Mouse (Mus musculus) midbrain, embryonic 14.5 days (tissue): ENCODE results near the gene Slc39a9. TPM values are rescaled to one million over a fixed set of nuclear protein-coding genes. Genes with fewer than 3 reads are reported as not detected.

Experiments
- ATAC-seq: fragments of 200-750 bp; cut with Nextera tagmentation; 2 replicates; pipeline ENCODE4 v1.8.0; 2017; ENCODE audit warnings: moderate number of reproducible peaks, moderate library complexity; ENCODE audit not compliant: low FRiP score, low TSS enrichment
- DNase-seq: peaks from one replicate; pipeline ENCODE4 v3.0.0-alpha.2; 2015
- H3K27ac ChIP-seq: fragments of 300-500 bp; sonication (generic); replicated peaks from 2 replicates; pipeline ENCODE4 v1.5.1; 2014; ENCODE audit warnings: mild to moderate bottlenecking, low read depth, low read length, moderate library complexity
- H3K27me3 ChIP-seq: fragments of 300-500 bp; sonication (generic); 2 replicates; pipeline ENCODE4 v1.6.1; 2014; ENCODE audit warnings: low read length, control low read depth, mixed read lengths; ENCODE audit not compliant: control insufficient read depth, insufficient read depth
- H3K36me3 ChIP-seq: fragments of 300-500 bp; sonication (generic); 2 replicates; pipeline ENCODE4 v1.6.1; 2014; ENCODE audit warnings: low read length, control low read depth; ENCODE audit not compliant: control insufficient read depth, insufficient read depth
- H3K4me1 ChIP-seq: fragments of 300-500 bp; sonication (generic); 2 replicates; pipeline ENCODE4 v1.6.1; 2014; ENCODE audit warnings: mild to moderate bottlenecking, antibody characterized with exemption, low read length, control low read depth; ENCODE audit not compliant: control insufficient read depth, insufficient read depth
- H3K4me2 ChIP-seq: fragments of 300-500 bp; sonication (generic); 2 replicates; pipeline ENCODE4 v1.6.1; 2014; ENCODE audit warnings: mild to moderate bottlenecking, low read length, moderate library complexity
- H3K4me3 ChIP-seq: fragments of 300-500 bp; sonication (generic); replicated peaks from 2 replicates; pipeline ENCODE4 v1.5.1; 2014; ENCODE audit warnings: low read depth, low read length
- H3K9ac ChIP-seq: fragments of 300-500 bp; sonication (generic); replicated peaks from 2 replicates; pipeline ENCODE4 v1.6.1; 2014; ENCODE audit warnings: mild to moderate bottlenecking, low read length, moderate library complexity
- H3K9me3 ChIP-seq: fragments of 300-500 bp; sonication (generic); 2 replicates; pipeline ENCODE4 v1.6.1; 2016; ENCODE audit warnings: low read length, control low read depth, mixed read lengths; ENCODE audit not compliant: control insufficient read depth
- WGBS: fragments of 180-500 bp; shearing (Covaris S2); extraction: QIAGEN DNeasy Blood & Tissue Kit; methylation state at CpG from one replicate; pipeline ENCODE4 v1.1.7; 2014; 5-methylcytosine and 5-hydroxymethylcytosine counted together
- polyA plus RNA-seq: library from polyadenylated mRNA; unstranded; fragments of >200 nt; fragmentation: Nextera tagmentation; extraction: Ambion mirVana; gene quantifications from 2 replicates; pipeline ENCODE4 v1.2.1, GENCODE M21; 2014

Slc39a9 gene
- polyA plus RNA-seq, 1 experiment from 2014 or later: 29.5 TPM

GRCm38 (mm10) chr12:80663935-80664334 is 20.3 kb downstream of the Slc39a9 start:
- DNase-seq (no peak), ATAC-seq (no peak)
- H3K36me3 ChIP-seq: peaks cover 33% of the 10 kb centered on the region
- no peaks in the 10 kb centered on the region for H3K9me3 ChIP-seq
- H3K4me2 ChIP-seq: no peak overlapping the region
- no peak overlapping the region for H3K27ac ChIP-seq
- no peaks in the 10 kb centered on the region for H3K27me3 ChIP-seq
- no peak overlapping the region for H3K9ac ChIP-seq
- H3K4me1 ChIP-seq: no peaks in the 10 kb centered on the region
- 91% methylated on average over 2 of the region's 2 CpGs for WGBS
- H3K4me3 ChIP-seq: no peak overlapping the region

DNA sequence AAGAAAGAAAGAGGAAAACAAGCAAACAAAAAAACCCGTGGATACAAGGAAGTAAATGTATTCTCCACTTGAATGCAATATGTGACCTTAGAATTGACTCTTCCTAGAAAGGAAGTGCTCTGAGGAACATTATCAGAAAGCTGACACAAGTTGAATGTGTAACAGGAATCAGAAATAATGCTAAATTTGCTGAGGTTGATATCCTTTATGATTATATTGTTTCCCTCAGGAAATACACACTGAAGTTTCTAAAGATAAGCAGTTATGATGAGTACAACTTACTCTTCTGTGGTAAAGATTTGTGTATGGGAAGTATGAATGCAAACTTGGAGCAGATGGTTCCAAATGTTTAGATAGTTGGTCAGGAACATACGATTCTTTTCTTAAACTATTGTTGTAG is 24.7 kb downstream of the Slc39a9 start:
- Histone ChIP-seq H3K9me3 (no peaks in the 10 kb centered on the region), H3K27me3 (no peaks in the 10 kb centered on the region), H3K27ac (no peak overlapping the region), H3K36me3 (peaks cover 28% of the 10 kb centered on the region), H3K4me2 (no peak overlapping the region), H3K4me1 (no peaks in the 10 kb centered on the region), H3K4me3 (no peak overlapping the region), H3K9ac (no peak overlapping the region)
- WGBS: 84% methylated on average over 2 of the region's 2 CpGs
- DNase-seq: no peak
- ATAC-seq: no peak

DNA sequence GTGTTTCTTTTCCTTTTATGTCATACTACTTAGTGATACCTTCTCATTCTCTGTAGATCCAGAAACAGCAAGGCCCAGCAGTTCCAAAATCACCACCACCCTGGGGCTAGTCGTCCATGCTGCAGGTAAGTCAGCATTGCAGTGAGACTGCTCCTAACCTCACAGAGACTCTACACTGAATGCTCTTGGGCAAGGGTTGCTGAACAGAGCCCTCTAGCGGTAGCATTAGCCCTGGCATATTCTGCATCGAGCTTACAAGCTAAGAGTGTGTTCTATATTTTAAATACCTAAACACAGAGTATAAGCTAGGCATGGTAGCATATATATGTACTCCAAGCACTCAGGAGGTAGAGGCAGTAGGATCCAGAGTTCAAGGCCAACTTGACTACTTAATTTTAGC is 29.5 kb downstream of the Slc39a9 start:
- 13% methylated on average over 3 of the region's 3 CpGs for WGBS
- ATAC-seq: no peak
- H3K9ac ChIP-seq: no peak overlapping the region
- H3K36me3 ChIP-seq: peaks cover 39% of the 10 kb centered on the region
- peak; percentile 84 for DNase-seq
- H3K27ac ChIP-seq: no peak overlapping the region
- H3K4me3 ChIP-seq: no peak overlapping the region
- H3K4me2 ChIP-seq: no peak overlapping the region
- no peaks in the 10 kb centered on the region for H3K27me3 ChIP-seq
- no peaks in the 10 kb centered on the region for H3K4me1 ChIP-seq
- no peaks in the 10 kb centered on the region for H3K9me3 ChIP-seq

DNA sequence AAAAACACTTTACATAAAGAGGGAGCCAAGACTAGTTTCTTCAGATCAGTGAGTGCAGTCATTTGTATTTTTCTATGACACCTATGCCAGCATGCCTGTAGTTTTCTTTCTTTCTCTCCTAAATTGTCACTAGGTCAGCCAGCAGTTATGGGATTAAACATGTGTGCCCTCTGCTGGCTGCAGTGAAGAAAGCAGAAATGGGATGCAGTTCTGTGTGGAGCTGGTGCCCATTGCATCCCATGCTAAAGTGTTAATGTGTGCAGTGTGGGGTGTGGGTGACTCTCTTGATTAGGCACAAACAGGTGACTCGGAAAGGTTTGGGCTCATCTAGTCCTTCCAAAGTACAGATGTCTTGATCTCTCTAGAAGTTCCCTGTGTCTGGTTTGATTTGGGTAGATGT is 37.7 kb downstream of the Slc39a9 start:
- DNase-seq: peak; percentile 73
- no peak overlapping the region for H3K27ac ChIP-seq
- ATAC-seq: no peak
- no peaks in the 10 kb centered on the region for H3K27me3 ChIP-seq
- peaks cover 17% of the 10 kb centered on the region for H3K36me3 ChIP-seq
- no peak overlapping the region for H3K4me3 ChIP-seq
- H3K4me1 ChIP-seq: no peaks in the 10 kb centered on the region
- no peak overlapping the region for H3K9ac ChIP-seq
- no peaks in the 10 kb centered on the region for H3K9me3 ChIP-seq
- WGBS: 93% methylated on average over 1 of the region's 1 CpGs
- no peak overlapping the region for H3K4me2 ChIP-seq

GRCm38 (mm10) chr12:80683554-80683953 is 39.9 kb downstream of the Slc39a9 start:
- ATAC-seq: no peak
- WGBS: 92% methylated on average over 3 of the region's 3 CpGs
- no peak overlapping the region for H3K4me2 ChIP-seq
- no peaks in the 10 kb centered on the region for H3K9me3 ChIP-seq
- no peak for DNase-seq
- H3K27ac ChIP-seq: no peak overlapping the region
- no peak overlapping the region for H3K9ac ChIP-seq
- no peaks in the 10 kb centered on the region for H3K27me3 ChIP-seq
- H3K4me3 ChIP-seq: no peak overlapping the region
- peaks cover 9% of the 10 kb centered on the region for H3K36me3 ChIP-seq
- H3K4me1 ChIP-seq: no peaks in the 10 kb centered on the region

GRCm38 (mm10) chr12:80684316-80684715 is 40.6 kb downstream of the Slc39a9 start:
- H3K4me1 ChIP-seq: no peaks in the 10 kb centered on the region
- 68% methylated on average over 3 of the region's 3 CpGs for WGBS
- no peak for DNase-seq
- H3K27me3 ChIP-seq: no peaks in the 10 kb centered on the region
- no peak overlapping the region for H3K27ac ChIP-seq
- no peak overlapping the region for H3K4me2 ChIP-seq
- peaks cover 5% of the 10 kb centered on the region for H3K36me3 ChIP-seq
- no peak overlapping the region for H3K9ac ChIP-seq
- no peak for ATAC-seq
- H3K4me3 ChIP-seq: no peak overlapping the region
- no peaks in the 10 kb centered on the region for H3K9me3 ChIP-seq

DNA sequence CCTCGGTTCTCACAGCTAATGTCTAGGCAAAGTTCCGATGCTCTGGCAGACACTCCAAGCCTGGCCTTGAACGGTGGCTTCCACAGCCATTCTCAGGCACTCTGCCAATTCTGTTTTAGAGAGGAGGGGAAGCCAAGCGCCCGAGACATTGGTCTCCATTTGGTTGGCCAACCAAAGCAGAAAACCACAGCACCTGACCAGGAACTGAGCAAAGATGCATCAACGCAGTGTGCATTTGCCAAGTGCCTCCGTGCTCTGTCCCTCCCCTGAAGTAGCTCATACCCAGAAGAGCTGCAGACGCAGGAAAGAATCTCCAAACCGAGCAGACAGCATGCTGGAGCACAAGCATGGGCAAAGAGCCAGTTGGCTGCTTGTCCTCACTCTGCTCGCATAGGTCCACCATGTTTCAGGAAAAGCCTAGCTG is 44.1 kb downstream of the Slc39a9 start:
- no peaks in the 10 kb centered on the region for H3K9me3 ChIP-seq
- H3K4me1 ChIP-seq: peaks cover 6% of the 10 kb centered on the region; the same call in 1 of the 2 replicates
- H3K36me3 ChIP-seq: no peaks in the 10 kb centered on the region
- H3K27me3 ChIP-seq: peaks cover 19% of the 10 kb centered on the region
- H3K4me3 ChIP-seq: no peak overlapping the region
- ATAC-seq (no peak), DNase-seq (peak; percentile 39)
- 75% methylated on average over 10 of the region's 10 CpGs for WGBS
- H3K9ac ChIP-seq: no peak overlapping the region
- no peak overlapping the region for H3K4me2 ChIP-seq
- no peak overlapping the region for H3K27ac ChIP-seq

DNA sequence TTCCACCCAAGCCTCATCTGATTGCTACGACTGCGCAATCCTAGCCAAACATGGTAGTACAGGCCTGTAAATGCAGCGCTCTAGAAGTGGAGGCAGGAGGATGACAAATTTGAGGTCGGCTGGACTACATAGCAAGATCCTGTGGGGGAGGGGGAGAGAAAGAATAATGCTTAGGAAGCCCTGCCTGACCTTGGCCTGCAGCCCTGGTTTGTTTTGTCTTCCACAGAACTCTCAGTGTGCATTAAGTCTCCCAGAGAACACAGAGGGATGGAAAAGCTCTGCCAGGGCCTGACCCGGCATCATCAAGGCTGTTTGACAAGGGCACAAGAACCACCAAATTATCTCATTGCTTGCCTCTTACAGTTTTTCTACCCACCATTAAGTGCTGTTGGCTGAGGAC is 46.0 kb downstream of the Slc39a9 start:
- H3K27me3 ChIP-seq: peaks cover 38% of the 10 kb centered on the region
- no peak overlapping the region for H3K9ac ChIP-seq
- no peaks in the 10 kb centered on the region for H3K36me3 ChIP-seq
- no peak overlapping the region for H3K4me3 ChIP-seq
- peaks cover 11% of the 10 kb centered on the region; the same call in 1 of the 2 replicates for H3K4me1 ChIP-seq
- ATAC-seq (no peak), DNase-seq (no peak)
- H3K9me3 ChIP-seq: no peaks in the 10 kb centered on the region
- no peak overlapping the region for H3K4me2 ChIP-seq
- WGBS: 65% methylated on average over 5 of the region's 5 CpGs
- H3K27ac ChIP-seq: no peak overlapping the region

- DNase-seq: peak; percentile 13
- Histone ChIP-seq H3K27ac (no peak overlapping the region), H3K4me1 (peaks cover 11% of the 10 kb centered on the region; the same call in 1 of the 2 replicates), H3K4me2 (peak overlapping the region; percentile 58), H3K4me3 (peak overlapping the region; percentile 40), H3K36me3 (no peaks in the 10 kb centered on the region), H3K27me3 (peaks cover 38% of the 10 kb centered on the region), H3K9me3 (no peaks in the 10 kb centered on the region), H3K9ac (no peak overlapping the region)
- WGBS: 15% methylated on average over 12 of the region's 12 CpGs
- no peak for ATAC-seq
Measured at GRCm38 (mm10) chr12:80691671-80692091, 48.0 kb downstream of the Slc39a9 start.
